Mouse (Mus musculus) heart, embryonic 14.5 days (tissue): ENCODE measurements around the gene Ppp1r9a. TPM values are rescaled to one million over a fixed set of nuclear protein-coding genes. Genes with fewer than 3 reads are reported as not detected.

Experiments
- ATAC-seq: fragments of 200-750 bp; cut with Nextera tagmentation; 2 replicates; pipeline ENCODE4 v1.8.0; 2017; ENCODE audit warnings: low read depth, moderate TSS enrichment; ENCODE audit not compliant: insufficient number of reproducible peaks, insufficient read depth, low FRiP score
- H3K27ac ChIP-seq, 2 experiments: fragments of 200-500 bp in 1 of 2; fragments of 300-500 bp in 1 of 2; sonication (generic) in 1 of 2; replicated peaks in 1 of 2; 2 replicates each; pipeline ENCODE4 v1.5.1; 2012 to 2014; ENCODE audit warnings: low read depth in 2 of 2, low read length in 2 of 2, control low read depth in 1 of 2, mild to moderate bottlenecking in 1 of 2, mixed read lengths in 1 of 2; ENCODE audit not compliant: control insufficient read depth in 1 of 2, insufficient read depth in 1 of 2
- H3K27me3 ChIP-seq: fragments of 300-500 bp; sonication (generic); 2 replicates; pipeline ENCODE4 v1.6.1; 2014; ENCODE audit warnings: mild to moderate bottlenecking, low read length, control low read depth; ENCODE audit not compliant: control insufficient read depth, insufficient read depth
- H3K36me3 ChIP-seq: fragments of 300-500 bp; sonication (generic); 2 replicates; pipeline ENCODE4 v1.6.1; 2014; ENCODE audit warnings: mild to moderate bottlenecking, control low read depth, low read length, mixed read lengths; ENCODE audit not compliant: control insufficient read depth, insufficient read depth
- H3K4me1 ChIP-seq, 2 experiments: fragments of 200-500 bp in 1 of 2; fragments of 300-500 bp in 1 of 2; sonication (generic) in 1 of 2; 2 replicates each; pipeline ENCODE4 v1.6.1; 2012 to 2014; ENCODE audit warnings: low read length in 2 of 2, control low read depth in 1 of 2, mixed read lengths in 1 of 2; ENCODE audit not compliant: control insufficient read depth in 2 of 2, insufficient read depth in 2 of 2
- H3K4me2 ChIP-seq: fragments of 300-500 bp; sonication (generic); 2 replicates; pipeline ENCODE4 v1.6.1; 2014; ENCODE audit warnings: mild to moderate bottlenecking, low read length
- H3K4me3 ChIP-seq, 2 experiments: fragments of 200-500 bp in 1 of 2; fragments of 300-500 bp in 1 of 2; sonication (generic) in 1 of 2; 2 replicates each; pipeline ENCODE4 v1.5.1; 2012 to 2014; ENCODE audit warnings: low read length in 2 of 2, mild to moderate bottlenecking in 2 of 2, control low read depth in 1 of 2, low read depth in 1 of 2, moderate library complexity in 1 of 2; ENCODE audit not compliant: control insufficient read depth in 1 of 2, insufficient read depth in 1 of 2
- H3K9ac ChIP-seq: fragments of 300-500 bp; sonication (generic); 2 replicates; pipeline ENCODE4 v1.6.1; 2014; ENCODE audit warnings: mild to moderate bottlenecking, low read length
- H3K9me3 ChIP-seq: fragments of 300-500 bp; sonication (generic); 2 replicates; pipeline ENCODE4 v1.6.1; 2016; ENCODE audit warnings: low read length, control low read depth; ENCODE audit not compliant: control insufficient read depth
- WGBS: fragments of 180-500 bp; shearing (Covaris S2); extraction: QIAGEN DNeasy Blood & Tissue Kit; methylation state at CpG from one replicate; pipeline ENCODE4 v1.1.7; 2014; 5-methylcytosine and 5-hydroxymethylcytosine counted together
- polyA plus RNA-seq: library from polyadenylated mRNA; unstranded; fragments of >200 nt; fragmentation: Nextera tagmentation; extraction: Ambion mirVana; gene quantifications from 2 replicates; pipeline ENCODE4 v1.2.1, GENCODE M21; 2014

Ppp1r9a gene
- polyA plus RNA-seq, 1 experiment from 2014 or later, result 25.5 TPM

DNA sequence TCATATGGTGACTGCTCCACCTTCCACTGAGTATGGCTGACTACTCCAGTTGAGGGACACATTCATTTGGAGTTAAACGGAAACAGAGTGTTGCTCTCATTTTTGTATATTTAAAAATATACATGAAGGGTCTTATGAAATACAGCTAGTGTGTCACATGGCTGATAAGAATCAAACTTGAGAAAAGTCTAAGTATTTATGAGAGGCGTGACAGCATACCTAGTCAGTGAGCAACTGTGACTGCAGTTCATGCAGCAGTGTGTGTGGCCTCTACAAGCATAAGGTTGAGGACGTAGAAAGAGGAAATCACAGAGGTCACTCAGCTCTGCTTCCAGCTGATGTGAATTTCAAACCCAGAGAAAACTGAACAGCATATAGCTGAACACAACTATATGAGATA is 145.3 kb downstream of the Ppp1r9a start:
- no peak for ATAC-seq
- no peak overlapping the region for H3K4me2 ChIP-seq
- H3K9me3 ChIP-seq, result no peaks in the 10 kb centered on the region
- 83% methylated on average over 3 of the region's 3 CpGs for WGBS
- H3K27ac ChIP-seq, result no peak overlapping the region
- no peak overlapping the region for H3K4me3 ChIP-seq
- H3K9ac ChIP-seq, result no peak overlapping the region
- no peaks in the 10 kb centered on the region for H3K27me3 ChIP-seq
- no peaks in the 10 kb centered on the region; a peak in 1 of 4 replicates for H3K4me1 ChIP-seq
- no peaks in the 10 kb centered on the region for H3K36me3 ChIP-seq

DNA sequence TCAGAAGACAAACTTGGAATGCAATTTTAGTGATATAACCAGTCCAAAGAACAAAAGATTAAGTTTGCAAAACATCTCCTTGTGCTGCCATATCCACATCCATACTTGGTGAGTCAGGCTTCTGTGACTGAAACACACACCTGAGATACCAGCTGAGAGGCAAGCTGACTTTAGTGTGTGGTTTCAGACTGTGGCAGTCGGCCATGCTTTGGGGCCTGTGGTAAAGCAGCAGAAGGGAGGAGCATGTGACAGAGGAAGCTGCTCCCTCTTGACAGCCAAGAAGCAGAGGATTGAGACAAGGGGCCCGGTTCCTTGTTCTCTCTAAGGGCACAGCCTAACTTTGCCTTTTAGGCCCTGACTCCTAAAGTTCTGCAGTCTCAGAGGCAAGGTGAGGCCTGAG is 149.6 kb downstream of the Ppp1r9a start:
- no peak for ATAC-seq
- H3K36me3 ChIP-seq, result no peaks in the 10 kb centered on the region

DNA sequence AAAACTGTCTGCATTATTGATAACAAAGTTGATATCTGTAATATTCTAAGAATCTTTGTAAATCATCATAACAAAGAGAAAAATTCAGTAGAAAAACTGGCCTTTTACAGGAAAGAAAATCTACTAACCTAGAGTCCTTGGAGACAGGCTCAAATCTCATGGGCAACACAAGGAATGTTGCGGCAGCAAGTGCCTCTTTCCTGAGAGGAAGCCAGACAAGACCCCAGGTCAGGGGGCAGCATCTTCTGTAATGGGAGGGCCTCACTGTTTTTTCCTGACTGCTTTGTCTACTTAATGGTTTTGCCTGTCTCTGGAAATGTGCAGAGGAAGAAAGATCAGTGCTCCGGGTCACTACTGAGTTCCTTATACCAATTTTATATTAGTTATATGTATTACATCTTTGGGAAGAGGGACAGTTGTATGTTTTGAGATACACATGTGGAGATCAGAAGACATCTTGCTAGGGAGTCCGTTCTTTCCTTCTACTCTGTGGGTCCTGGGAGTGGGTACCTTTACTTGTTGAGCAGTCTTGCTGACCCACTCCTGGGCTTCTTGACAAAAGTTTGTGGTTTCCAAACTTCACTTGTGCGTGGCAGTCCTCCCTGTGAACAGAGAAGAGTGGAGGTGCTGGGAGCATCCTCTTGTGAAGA is 151.9 kb downstream of the Ppp1r9a start:
- H3K4me1 ChIP-seq, result peaks cover 3 to 5% of the 10 kb centered on the region in 2 experiments; a peak in 1 of 4 replicates
- 76% methylated on average over 4 of the region's 4 CpGs for WGBS
- H3K36me3 ChIP-seq, result 0 out of 2 replicates have a peak, but pooled peaks cover 3% of the 10 kb centered on the region
- no peaks in the 10 kb centered on the region for H3K27me3 ChIP-seq
- H3K4me2 ChIP-seq, result no peak overlapping the region
- no peaks in the 10 kb centered on the region for H3K9me3 ChIP-seq
- no peak overlapping the region for H3K9ac ChIP-seq
- no peak overlapping the region; a peak in 1 of 4 replicates for H3K27ac ChIP-seq
- no peak for ATAC-seq
- no peak overlapping the region for H3K4me3 ChIP-seq

More for the DNA sequence above, 149.6 kb downstream of the Ppp1r9a start:
- no peak overlapping the region for H3K4me2 ChIP-seq
- H3K27ac ChIP-seq, result no peak overlapping the region
- no peaks in the 10 kb centered on the region for H3K27me3 ChIP-seq
- 54% methylated on average over 2 of the region's 2 CpGs for WGBS
- no peaks in the 10 kb centered on the region for H3K9me3 ChIP-seq
- H3K9ac ChIP-seq, result no peak overlapping the region
- no peak overlapping the region for H3K4me3 ChIP-seq
- no peaks in the 10 kb centered on the region; a peak in 2 of 4 replicates for H3K4me1 ChIP-seq

DNA sequence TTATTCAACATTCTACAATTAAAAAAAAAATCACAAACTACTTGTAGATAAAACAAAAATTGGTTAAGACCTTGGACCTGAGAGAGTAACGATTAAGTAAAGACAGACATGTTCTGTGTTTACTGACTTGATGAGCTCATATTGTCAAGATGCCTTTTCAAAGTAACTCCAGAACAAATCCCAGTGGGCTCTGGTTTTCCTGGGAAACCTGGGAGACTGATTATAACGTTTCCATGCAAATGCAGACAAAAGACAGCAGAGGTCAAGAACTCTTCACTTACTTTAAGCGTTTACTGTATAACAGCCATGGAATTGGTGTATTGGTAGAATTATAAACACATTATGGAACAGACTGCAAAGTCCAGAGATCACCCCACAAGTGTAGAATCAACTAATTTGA is 172.0 kb downstream of the Ppp1r9a start:
- Histone ChIP-seq H3K27ac (no peak overlapping the region), H3K9ac (no peak overlapping the region), H3K27me3 (no peaks in the 10 kb centered on the region), H3K4me1 (peaks cover 0 to 3% of the 10 kb centered on the region in 2 experiments; a peak in 2 of 4 replicates), H3K36me3 (no peaks in the 10 kb centered on the region), H3K4me3 (no peak overlapping the region), H3K4me2 (no peak overlapping the region), H3K9me3 (no peaks in the 10 kb centered on the region)
- WGBS, result 83% methylated on average over 3 of the region's 3 CpGs
- ATAC-seq, result no peak

DNA sequence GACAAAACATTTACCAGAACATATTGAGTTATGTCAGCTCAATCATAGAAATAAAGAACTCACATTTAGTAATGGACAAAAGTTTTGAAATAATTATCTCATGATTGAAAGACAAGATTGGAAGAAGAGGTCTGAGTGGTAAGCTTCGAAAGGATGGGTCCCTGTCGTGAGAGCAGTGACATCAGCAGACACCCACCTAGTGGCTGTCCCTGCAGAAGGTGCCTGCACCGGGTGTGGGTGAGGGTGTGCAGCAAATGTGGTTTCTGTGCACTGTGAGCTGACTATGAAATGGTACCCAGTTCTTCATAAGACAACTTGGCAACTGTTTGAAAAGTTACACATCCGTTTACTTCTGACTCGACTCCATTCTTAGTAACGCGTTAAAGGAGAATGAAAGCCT is 173.0 kb downstream of the Ppp1r9a start:
- Histone ChIP-seq H3K4me3 (no peak overlapping the region), H3K27me3 (no peaks in the 10 kb centered on the region), H3K9ac (no peak overlapping the region), H3K27ac (no peak overlapping the region), H3K36me3 (no peaks in the 10 kb centered on the region), H3K9me3 (no peaks in the 10 kb centered on the region), H3K4me1 (peaks cover 5 to 7% of the 10 kb centered on the region in 2 experiments; a peak in 3 of 4 replicates), H3K4me2 (no peak overlapping the region)
- 83% methylated on average over 7 of the region's 7 CpGs for WGBS
- ATAC-seq, result no peak

DNA sequence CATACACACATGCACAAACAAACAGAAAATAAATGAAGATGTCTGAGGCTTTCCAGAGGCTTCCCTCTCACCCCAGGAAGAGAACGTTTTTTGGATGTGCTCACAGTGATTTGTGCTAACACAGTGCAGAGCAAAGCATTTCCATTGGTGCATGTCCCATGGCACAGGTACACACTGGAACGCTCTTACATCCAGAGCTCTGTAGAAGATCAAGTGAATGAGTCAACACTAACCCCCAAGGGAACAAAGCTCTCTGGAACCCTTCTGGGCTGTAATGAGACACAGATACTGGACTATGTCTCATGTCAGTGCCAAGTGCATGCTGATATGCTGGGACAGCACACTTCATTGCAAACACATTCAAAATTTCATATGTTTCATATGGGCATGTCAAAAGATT is 175.3 kb downstream of the Ppp1r9a start:
- no peak overlapping the region for H3K4me2 ChIP-seq
- 42% methylated on average over 2 of the region's 2 CpGs for WGBS
- H3K36me3 ChIP-seq, result no peaks in the 10 kb centered on the region
- H3K9ac ChIP-seq, result no peak overlapping the region
- no peaks in the 10 kb centered on the region for H3K27me3 ChIP-seq
- no peaks in the 10 kb centered on the region for H3K9me3 ChIP-seq
- H3K27ac ChIP-seq, result no peak overlapping the region
- ATAC-seq, result no peak
- H3K4me3 ChIP-seq, result no peak overlapping the region
- peaks cover 7 to 11% of the 10 kb centered on the region in 2 experiments for H3K4me1 ChIP-seq

DNA sequence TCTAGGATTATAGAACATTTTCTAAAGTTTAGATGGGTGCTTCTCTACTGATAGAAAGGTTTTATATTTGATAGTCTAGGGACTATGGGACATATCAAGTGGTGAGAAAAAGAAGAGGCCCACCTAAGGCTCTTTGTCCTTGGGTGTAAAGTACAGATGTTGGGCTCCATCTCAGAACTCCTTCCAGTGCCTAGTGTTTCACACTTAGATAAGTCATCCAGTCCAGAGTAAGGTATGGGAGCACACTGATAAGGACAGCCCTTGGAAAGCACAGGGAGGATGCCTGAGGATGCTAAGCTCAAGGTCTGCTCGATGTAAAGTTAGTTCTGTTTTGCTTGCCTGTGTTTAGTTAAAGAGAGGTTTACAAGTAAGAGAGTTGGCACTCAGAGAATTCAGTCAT is 176.4 kb downstream of the Ppp1r9a start:
- no peaks in the 10 kb centered on the region for H3K27me3 ChIP-seq
- ATAC-seq, result no peak
- H3K27ac ChIP-seq, result no peak overlapping the region
- WGBS, result 68% methylated on average over 1 of the region's 1 CpGs
- no peak overlapping the region for H3K4me3 ChIP-seq
- peaks cover 7 to 11% of the 10 kb centered on the region in 2 experiments for H3K4me1 ChIP-seq
- no peaks in the 10 kb centered on the region for H3K9me3 ChIP-seq
- no peak overlapping the region for H3K4me2 ChIP-seq
- no peaks in the 10 kb centered on the region for H3K36me3 ChIP-seq
- no peak overlapping the region for H3K9ac ChIP-seq

DNA sequence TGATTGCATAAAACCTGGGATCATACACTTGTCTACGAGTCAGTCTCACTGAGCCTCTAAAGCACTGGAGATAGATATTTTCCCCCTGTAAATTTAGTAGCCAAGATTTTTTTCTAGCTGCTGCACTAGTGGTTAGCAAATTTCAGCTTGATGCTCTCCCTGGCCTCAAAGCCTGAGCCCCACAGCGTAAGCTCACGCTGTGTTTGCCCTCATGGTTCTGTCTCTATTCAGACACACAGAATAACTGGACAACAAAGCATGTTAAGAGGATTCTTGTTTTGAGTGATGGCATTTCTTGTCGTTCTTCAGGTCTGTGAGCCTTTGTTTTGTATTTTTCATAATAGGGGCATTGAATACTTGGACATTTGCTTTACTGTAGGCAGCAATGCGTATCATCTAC is 177.4 kb downstream of the Ppp1r9a start:
- Histone ChIP-seq H3K27me3 (no peaks in the 10 kb centered on the region), H3K36me3 (no peaks in the 10 kb centered on the region), H3K4me2 (no peak overlapping the region), H3K9ac (no peak overlapping the region), H3K4me1 (peaks cover 7 to 11% of the 10 kb centered on the region in 2 experiments), H3K9me3 (no peaks in the 10 kb centered on the region), H3K4me3 (no peak overlapping the region), H3K27ac (no peak overlapping the region)
- no peak for ATAC-seq
- WGBS, result 85% methylated on average over 5 of the region's 5 CpGs
